1 mouse cellular context compared by ENCODE assay signal in genomic region chr10:80831136-80831535, GRCm38 (mm10).
A peak's percentile ranks its signal among the peaks of the same experiment; 100 is the strongest.
TF ChIP-seq lines count a peak whose summit lies in the region.

No protein-coding gene starts in this region.

TF ChIP-seq in MEL, 35 proteins besides CTCF, POLR2A, EP300 and RAD21:
- TF ChIP-seq MXI1 (IDR thresholded peaks at IDR 0.05; ENCODE audit: low read depth, low read length) (0 out of 2 replicates have a peak, but pooled peaks have one; percentile 56), USF1 (IDR thresholded peaks at IDR 0.05; ENCODE audit: low read depth, low read length) (peak; percentile 18; the same call in 1 of the 2 replicates), MAZ (IDR thresholded peaks at IDR 0.05; ENCODE audit: low read depth, low read length) (no peak), KAT2A (conservative IDR thresholded peaks at IDR 0.05; ENCODE audit: low read depth, low read length) (no peak)
